Mouse (Mus musculus) limb, embryonic 10.5 days (tissue): ENCODE data around the gene Tnnt3. TPM values are rescaled to one million over a fixed set of nuclear protein-coding genes. Genes with fewer than 3 reads are reported as not detected.

Experiments used
- polyA plus RNA-seq: library from polyadenylated mRNA; unstranded; fragments of >200 nt; fragmentation: Nextera tagmentation; extraction: Ambion mirVana; gene quantifications from 2 replicates; pipeline ENCODE4 v1.2.1, GENCODE M21; 2016

The Tnnt3 gene
- polyA plus RNA-seq, 1 experiment from 2014 or later, result 1.6 TPM

Other genes starting within 250 kb of the Tnnt3 start
- gene Gm2431, start 240.5 kb upstream of the Tnnt3 start, polyA plus RNA-seq, result not detected in 2 replicates
- gene Gm4559, start 224.5 kb upstream of the Tnnt3 start, polyA plus RNA-seq, result not detected in 2 replicates
- not detected in 2 replicates for gene Krtap5-1, start 201.7 kb upstream of the Tnnt3 start, polyA plus RNA-seq
- not detected in 2 replicates for gene Krtap5-4, start 195.3 kb upstream of the Tnnt3 start, polyA plus RNA-seq
- gene Ifitm10, start 125.1 kb upstream of the Tnnt3 start, polyA plus RNA-seq, result 0.53 and 0.73 TPM in 2 replicates
- 0.63 and 1.1 TPM in 2 replicates for gene Gm49369, start 116.2 kb upstream of the Tnnt3 start, polyA plus RNA-seq
- gene Ctsd, start 110.8 kb upstream of the Tnnt3 start, polyA plus RNA-seq, result 121 and 132 TPM in 2 replicates
- gene Syt8, start 64.0 kb upstream of the Tnnt3 start, polyA plus RNA-seq, result 0.25 TPM in 1 of 2 replicates, not detected in the other
- gene Tnni2, start 57.0 kb upstream of the Tnnt3 start, polyA plus RNA-seq, result 2.4 and 3.6 TPM in 2 replicates
- 28.7 and 31.1 TPM in 2 replicates for gene Lsp1, start 38.0 kb upstream of the Tnnt3 start, polyA plus RNA-seq
- 25.9 and 33.7 TPM in 2 replicates for gene Mrpl23, start 33.9 kb downstream of the Tnnt3 start, polyA plus RNA-seq
- gene Igf2, start 168.0 kb downstream of the Tnnt3 start, polyA plus RNA-seq, result 769 and 872 TPM in 2 replicates
- 0.09 and 0.11 TPM in 2 replicates for gene Gm49394, start 171.1 kb downstream of the Tnnt3 start, polyA plus RNA-seq
- not detected in 2 replicates for gene Ins2, start 244.5 kb downstream of the Tnnt3 start, polyA plus RNA-seq